Mouse (Mus musculus): ENCODE data around the gene Synj2.

Gene Synj2

GRCm38 (mm10) chr17:5941230-5942043 lies at the start of gene Synj2:
Gene Synj2 (plus strand): TSS chr17:5941280.
- DNase-seq: peak; percentile 63

- DNase-seq: no peak
Measured at GRCm38 (mm10) chr17:5891933-5892683, 49.0 kb upstream of the Synj2 start.

- DNase-seq: no peak
Measured at GRCm38 (mm10) chr17:5893092-5893491, 48.0 kb upstream of the Synj2 start.

DNA sequence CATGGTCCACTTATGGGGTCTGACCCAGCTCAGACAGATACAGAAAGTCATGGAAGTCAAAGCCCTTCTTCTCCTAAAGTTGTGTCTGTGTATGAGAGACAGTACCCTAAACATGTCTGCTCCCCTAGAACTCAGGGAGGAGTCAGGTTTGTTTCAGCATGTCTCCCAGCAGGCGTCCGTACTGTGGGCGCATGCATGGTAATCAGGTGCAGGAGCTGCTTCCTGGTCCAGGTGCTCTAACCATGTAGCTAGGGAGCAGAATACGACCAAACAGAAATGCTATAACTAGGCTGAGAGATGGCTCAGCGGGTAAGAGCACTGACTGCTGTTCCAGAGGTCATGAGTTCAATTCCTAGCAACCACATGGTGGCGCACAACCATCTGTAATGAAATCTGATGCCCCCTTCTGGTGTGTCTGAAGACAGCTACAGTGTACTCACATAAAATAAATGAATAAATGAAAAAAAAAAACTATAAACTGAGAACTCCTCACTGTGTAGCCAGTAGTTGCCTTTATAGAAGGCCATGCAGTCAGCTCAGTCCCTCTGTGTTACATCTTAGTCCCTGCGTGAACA lies 47.4 kb upstream of the Synj2 start:
- no peak for DNase-seq

DNA sequence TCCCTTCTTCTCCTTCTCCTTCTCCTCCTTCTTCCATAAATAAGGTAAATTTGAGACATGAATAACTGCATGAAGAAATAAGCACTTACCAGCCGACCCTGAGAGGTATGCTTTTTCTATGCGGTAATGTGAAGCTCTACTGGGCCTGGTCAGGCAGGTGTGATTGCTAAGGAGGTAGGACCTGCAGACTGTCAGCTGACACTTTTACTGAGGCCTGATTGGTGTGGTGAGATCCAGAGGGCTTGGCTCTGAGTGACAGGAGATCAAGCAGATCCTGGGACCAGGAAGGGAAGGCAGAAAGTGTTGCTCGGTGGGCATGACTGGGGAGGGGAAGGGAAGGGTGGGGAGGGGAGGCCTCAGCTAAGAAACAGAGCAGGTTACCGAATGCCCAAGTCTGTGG lies 45.0 kb upstream of the Synj2 start:
- DNase-seq: peak; percentile 29

- DNase-seq: no peak
Measured at GRCm38 (mm10) chr17:5896607-5897006, 44.5 kb upstream of the Synj2 start.

DNA sequence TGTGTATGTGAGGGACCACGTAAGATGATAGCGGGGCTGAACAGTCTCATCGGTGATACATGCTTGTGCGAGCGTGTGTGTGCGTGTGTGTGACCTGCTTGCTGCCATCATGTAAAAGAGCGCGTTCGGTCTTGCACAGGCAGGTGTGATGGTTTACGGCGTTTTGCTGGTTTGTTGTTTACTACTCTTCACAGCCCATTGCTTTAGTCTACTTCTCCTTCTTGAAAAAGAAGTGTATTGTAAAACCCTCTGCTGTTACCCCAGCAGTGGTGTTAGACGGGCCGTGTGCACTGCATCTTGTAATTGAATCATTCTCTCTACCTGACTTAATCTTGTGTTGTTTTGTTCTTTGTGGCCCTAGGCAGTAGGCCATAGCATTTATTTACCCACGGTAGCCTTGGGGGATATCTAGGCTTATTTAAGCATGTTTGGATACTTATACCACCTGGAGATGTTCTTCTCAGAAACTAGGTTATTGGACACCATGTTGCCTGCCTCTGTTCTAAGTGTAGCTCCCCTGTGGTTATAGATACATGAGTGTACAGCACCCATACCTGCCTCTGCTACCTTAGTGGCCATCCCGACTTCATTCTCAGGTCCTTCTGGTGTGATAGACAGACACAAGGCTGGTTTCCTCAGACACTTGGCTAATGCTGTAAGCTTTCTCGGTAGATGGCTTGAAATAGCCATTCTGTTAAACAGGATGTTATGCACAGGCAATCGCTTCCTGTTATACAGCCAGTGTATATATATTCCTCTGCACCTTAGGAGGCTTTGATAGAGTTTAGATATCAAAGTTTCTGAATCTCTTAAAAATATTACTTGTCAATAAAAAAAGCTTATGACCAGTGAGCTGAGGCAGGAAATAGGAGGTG lies 43.5 kb upstream of the Synj2 start:
- no peak for DNase-seq

DNA sequence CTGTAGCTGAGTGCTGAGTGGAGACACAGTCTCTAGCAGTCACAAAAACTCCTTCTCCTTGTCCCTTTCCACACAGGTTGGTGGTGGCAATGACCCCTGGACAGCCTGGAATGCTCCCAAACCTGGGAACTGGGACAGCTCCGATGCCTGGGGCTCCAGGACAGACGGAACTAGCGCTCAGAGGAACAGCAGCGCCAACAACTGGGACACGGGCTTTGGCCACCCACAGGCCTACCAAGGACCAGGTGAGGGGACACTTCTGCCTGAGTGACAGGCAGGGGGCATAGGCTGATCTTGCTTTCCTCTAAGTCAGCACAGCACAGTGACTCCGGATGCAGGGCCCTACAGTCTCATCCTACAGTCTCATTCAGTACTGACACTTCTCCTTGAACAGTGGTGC lies 41.8 kb upstream of the Synj2 start:
- DNase-seq: no peak

DNA sequence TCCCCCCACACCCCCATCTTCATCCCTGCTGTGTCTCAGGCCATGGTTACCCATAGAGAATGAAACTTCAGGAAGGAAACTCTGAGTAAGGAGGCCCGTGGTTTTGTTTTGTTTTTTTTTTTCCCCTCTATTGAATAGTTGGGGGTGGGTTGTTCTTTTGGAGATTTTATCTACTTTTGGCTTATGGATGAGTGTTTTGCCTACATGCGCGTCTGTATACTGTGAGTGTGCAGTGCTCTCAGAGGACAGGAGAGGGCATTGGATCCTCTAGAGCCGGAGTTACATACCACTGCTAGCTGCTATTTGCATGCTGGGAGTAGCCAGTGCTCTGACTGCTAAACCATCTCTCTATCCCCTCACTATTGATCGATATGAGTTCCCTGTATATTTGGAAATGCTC lies 39.7 kb upstream of the Synj2 start:
- no peak for DNase-seq

GRCm38 (mm10) chr17:5903630-5904301 lies 37.3 kb upstream of the Synj2 start:
- peak; percentile 15 for DNase-seq

GRCm38 (mm10) chr17:5909681-5910080 lies 31.4 kb upstream of the Synj2 start:
- no peak for DNase-seq

DNA sequence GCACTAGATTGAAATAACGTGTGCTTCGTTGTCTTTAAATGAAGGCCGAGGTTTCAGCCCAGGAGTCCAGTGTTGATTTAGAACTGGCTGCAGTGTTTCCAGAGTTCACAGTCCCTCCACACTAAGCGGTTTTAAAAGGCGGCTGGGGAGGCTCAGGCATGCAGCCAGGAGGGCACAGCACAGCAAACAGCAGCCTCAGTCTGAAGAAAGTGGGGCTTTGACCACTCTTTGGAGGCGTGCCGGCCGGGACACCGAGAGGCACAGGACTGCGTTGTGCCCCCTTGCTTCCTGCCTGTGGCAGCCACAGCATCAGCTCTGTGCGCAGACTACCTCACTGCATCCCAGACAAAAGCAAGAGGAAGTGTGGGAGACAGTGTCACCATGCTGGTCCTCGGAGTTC lies 29.5 kb upstream of the Synj2 start:
- DNase-seq: no peak

GRCm38 (mm10) chr17:5912797-5913196 lies 28.3 kb upstream of the Synj2 start:
- no peak for DNase-seq

GRCm38 (mm10) chr17:5914217-5914616 lies 26.9 kb upstream of the Synj2 start:
- DNase-seq: peak; percentile 23

- no peak for DNase-seq
Measured at GRCm38 (mm10) chr17:5921954-5922353, 19.1 kb upstream of the Synj2 start.

GRCm38 (mm10) chr17:5923281-5923680 lies 17.8 kb upstream of the Synj2 start:
- DNase-seq: no peak

DNA sequence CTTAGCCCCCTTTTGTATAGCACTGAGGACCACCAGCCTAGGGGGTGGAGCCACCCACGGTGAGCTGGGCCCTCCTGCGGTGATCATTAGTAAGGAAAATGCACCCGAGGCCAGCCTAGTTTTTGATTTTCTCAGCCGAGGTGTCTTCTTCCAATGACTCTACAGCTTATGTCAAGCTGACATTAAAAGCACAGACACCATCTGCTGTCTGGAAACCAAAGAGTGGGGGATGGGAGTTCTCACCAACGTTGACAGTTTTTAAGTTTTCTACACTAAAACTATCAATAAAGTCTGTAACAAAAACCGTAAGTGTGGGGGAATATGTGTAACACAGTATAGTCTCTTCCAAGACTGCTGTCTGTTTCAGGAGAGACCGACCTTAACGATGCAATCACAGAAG lies 16.8 kb upstream of the Synj2 start:
- DNase-seq: no peak

- no peak for DNase-seq
Measured at GRCm38 (mm10) chr17:5926710-5927109, 14.4 kb upstream of the Synj2 start.

- no peak for DNase-seq
Measured at GRCm38 (mm10) chr17:5929031-5929430, 12.0 kb upstream of the Synj2 start.

DNA sequence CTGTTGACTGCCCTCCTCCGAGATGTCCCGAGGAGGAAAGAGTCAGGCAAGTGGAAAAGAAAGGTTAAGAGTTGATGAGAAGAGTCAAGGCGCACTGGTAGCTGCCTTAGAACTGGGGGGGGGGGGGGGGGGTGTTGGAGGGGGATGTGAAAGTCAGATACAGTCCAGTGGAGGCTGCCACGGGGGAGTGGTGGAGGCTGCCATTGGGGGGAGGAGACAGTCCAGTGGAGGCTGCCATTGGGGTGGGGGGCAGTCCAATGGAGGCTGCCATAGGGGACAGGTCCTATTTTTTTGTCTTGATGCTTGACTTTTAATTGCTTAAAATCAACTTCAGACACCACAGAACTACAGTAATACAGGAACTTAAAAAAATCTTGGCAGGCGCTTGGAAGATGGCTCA lies 8.9 kb upstream of the Synj2 start:
- no peak for DNase-seq

- DNase-seq: peak; percentile 93
Measured at GRCm38 (mm10) chr17:5934554-5935324, 6.3 kb upstream of the Synj2 start.

DNA sequence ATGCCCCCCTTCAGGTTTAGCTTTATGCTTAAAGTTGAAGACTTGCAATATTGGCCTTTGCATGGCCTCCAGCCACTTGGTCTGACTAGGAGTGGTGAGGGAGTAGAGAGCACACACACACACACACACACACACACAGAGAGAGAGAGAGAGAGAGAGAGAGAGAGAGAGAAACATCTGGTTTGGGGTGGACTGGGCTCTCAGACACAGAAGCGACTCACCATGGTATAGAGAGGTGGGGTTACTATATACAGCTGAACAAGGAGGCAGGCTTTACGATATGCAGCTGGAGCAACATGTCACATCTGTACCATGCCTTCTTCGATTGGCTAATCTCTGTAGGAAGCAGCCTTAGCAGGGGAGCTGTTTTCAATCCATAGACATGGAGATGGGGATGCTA lies 5.4 kb upstream of the Synj2 start:
- no peak for DNase-seq

Data from lung, postnatal 36 days (tissue).